In genomic region chr6:90315961-90316360, GRCm38 (mm10) we compare ENCODE assay signal across 24 mouse cellular contexts. TPM values are rescaled to one million over a fixed set of nuclear protein-coding genes. Genes with fewer than 3 reads are reported as not detected.
DNase-seq lines count a peak whose midpoint lies in the region; TF ChIP-seq lines count a peak whose summit lies in the region.
"Had no signal": no experiment of that assay in that cellular context is flagged by ENCODE, and none has a peak within 500 bp of the region (broad histone marks: within the 10 kb centered on the region; RNA-seq: fewer than 3 reads in every experiment).

No protein-coding gene starts in this region.

- DNase-seq in frontal cortex, postnatal 36 days (ENCODE audit: low spot score in 2 of 2): peak; percentile 29 to 56
- DNase-seq in frontal cortex, postnatal 14 days (ENCODE audit: low spot score in 2 of 2): no peak
- peak; percentile 36 to 55 for DNase-seq in left cerebral cortex, adult 18-20 months (ENCODE audit: low spot score in 2 of 2)
- DNase-seq in right cerebral cortex, postnatal 14 days: peak; percentile 38
- no peak for DNase-seq in retina, postnatal 1 day
- no peak for DNase-seq in adrenal gland, postnatal 36 days
- DNase-seq: adrenal gland, adult 2 months; adrenal gland, postnatal 25 days; cerebellum, adult 8-10 months; cerebellum, postnatal 25 days; gastrocnemius, adult 2 months; gastrocnemius, postnatal 36 days; heart, adult 18-20 months; heart, postnatal 10 days had no signal

- no peaks in the 10 kb centered on the region for H3K36me3 ChIP-seq in E14TG2a.4 (ENCODE audit: insufficient read depth, low read length)
- H3K36me3 ChIP-seq: embryonic facial prominence, embryonic 13.5 days; forebrain, embryonic 10.5 days; heart, embryonic 10.5 days; hindbrain, embryonic 13.5 days had no signal

- no peaks in the 10 kb centered on the region for H3K4me1 ChIP-seq in E14TG2a.4 (replicated peaks; ENCODE audit: low read depth, low read length)
- H3K4me1 ChIP-seq: embryonic facial prominence, embryonic 13.5 days; forebrain, embryonic 10.5 days; heart, embryonic 10.5 days; hindbrain, embryonic 13.5 days had no signal

- peaks cover 51% of the 10 kb centered on the region for H3K9me3 ChIP-seq in E14TG2a.4 (ENCODE audit: low read length)
- H3K9me3 ChIP-seq: embryonic facial prominence, embryonic 13.5 days; heart, embryonic 10.5 days; hindbrain, embryonic 13.5 days had no signal

- 0 out of 2 replicates have a peak overlapping the region, but pooled peaks have one; percentile 7 for H3K4me3 ChIP-seq in E14TG2a.4 (replicated peaks; ENCODE audit: low read length)
- H3K4me3 ChIP-seq: embryonic facial prominence, embryonic 13.5 days; erythroblast, embryonic 14.5 days; forebrain, embryonic 10.5 days; gastrocnemius, adult 2 months; heart, embryonic 10.5 days; hindbrain, embryonic 13.5 days had no signal

- TF ChIP-seq CTCF in E14TG2a.4 (conservative IDR thresholded peaks at IDR 0.05; ENCODE audit: low read length): no peak

- peaks cover 6% of the 10 kb centered on the region for H3K27me3 ChIP-seq in E14TG2a.4 (ENCODE audit: insufficient read depth, low read length)
- H3K27me3 ChIP-seq: embryonic facial prominence, embryonic 13.5 days; hindbrain, embryonic 13.5 days had no signal

RNA-seq across cellular contexts. Expression of gene Chst13, which starts 9.0 kb away (rescaled TPM):
- not detected for total RNA-seq in left cerebral cortex, adult 18-20 months (2021)
- total RNA-seq in adrenal gland, postnatal 36 days (2021): under 1 TPM in 1 of 2 experiments, not detected in 1; 0.17 TPM
- total RNA-seq: adrenal gland, adult 2 months; adrenal gland, postnatal 25 days; gastrocnemius, adult 2 months; gastrocnemius, postnatal 36 days; heart, adult 18-20 months; heart, postnatal 10 days; hematopoietic stem cell, adult 5-6 weeks had no signal

RNA-seq across cellular contexts. Expression of gene BC048671, which starts 14.9 kb away (rescaled TPM):
- not detected for total RNA-seq in left cerebral cortex, adult 18-20 months (2021)
- not detected for total RNA-seq in adrenal gland, postnatal 36 days (2021)
- total RNA-seq: adrenal gland, adult 2 months; adrenal gland, postnatal 25 days; CH12.LX; ES-E14; gastrocnemius, adult 2 months; gastrocnemius, postnatal 36 days; heart, adult 18-20 months; heart, postnatal 10 days; hematopoietic stem cell, adult 5-6 weeks; hindbrain, postnatal 0 days had no signal

RNA-seq across cellular contexts. Expression of gene Uroc1, which starts 17.1 kb away (rescaled TPM):
- not detected for total RNA-seq in left cerebral cortex, adult 18-20 months (2021)
- total RNA-seq in adrenal gland, postnatal 36 days (2021): under 1 TPM; 0.20 to 0.53 TPM
- total RNA-seq: CH12.LX; gastrocnemius, adult 2 months; heart, adult 18-20 months; heart, postnatal 10 days; hematopoietic stem cell, adult 5-6 weeks; hindbrain, postnatal 0 days had no signal

RNA-seq across cellular contexts. Expression of gene Zxdc, which starts 53.3 kb away (rescaled TPM):
- total RNA-seq in left cerebral cortex, adult 18-20 months (2021): 10 to 100 TPM; 30.9 to 31.9 TPM
- total RNA-seq in adrenal gland, postnatal 36 days (2021): 10 to 100 TPM; 25.1 to 33.2 TPM

Comparison
In these comparisons a context has a peak if more than half of its experiments do, and no peak if none do; other contexts are left out.
1. DNase-seq: peak in frontal cortex, postnatal 36 days (2 of 2), left cerebral cortex, adult 18-20 months (2 of 2) and right cerebral cortex, postnatal 14 days (single experiment); none in frontal cortex, postnatal 14 days (0 of 2), retina, postnatal 1 day (single experiment) and adrenal gland, postnatal 36 days (0 of 2).